Mouse (Mus musculus): ENCODE measurements at regions not wholly inside any gene's neighbourhood (a gene's known extent, or its start where the extent isn't known, plus 50 kb on each side); places are given as distances from the start of the nearest gene placed in this dataset.

- no peak overlapping the region for H3K9ac ChIP-seq (ENCODE audit: low read depth, low read length)
- no peak overlapping the region for H3K27ac ChIP-seq (ENCODE audit: low read length)
- no peaks in the 10 kb centered on the region for H3K27me3 ChIP-seq (replicated peaks; ENCODE audit: control insufficient read depth, insufficient read depth, low read length)
- no peak overlapping the region for H3K4me3 ChIP-seq (ENCODE audit: low read length)
- no peak overlapping the region for H3K4me2 ChIP-seq (ENCODE audit: low read depth, low read length)
- no peak for ATAC-seq
- H3K36me3 ChIP-seq (ENCODE audit: control insufficient read depth, insufficient read depth, low read length): no peaks in the 10 kb centered on the region
- no peaks in the 10 kb centered on the region for H3K9me3 ChIP-seq (ENCODE audit: control insufficient read depth, low read length)
- 90% methylated on average over 4 of the region's 4 CpGs for WGBS
- H3K4me1 ChIP-seq (ENCODE audit: control insufficient read depth, insufficient read depth, low read length): no peaks in the 10 kb centered on the region
Observed at GRCm38 (mm10) chr3:102386091-102386490, 83.6 kb upstream of the Ngf start.

DNA sequence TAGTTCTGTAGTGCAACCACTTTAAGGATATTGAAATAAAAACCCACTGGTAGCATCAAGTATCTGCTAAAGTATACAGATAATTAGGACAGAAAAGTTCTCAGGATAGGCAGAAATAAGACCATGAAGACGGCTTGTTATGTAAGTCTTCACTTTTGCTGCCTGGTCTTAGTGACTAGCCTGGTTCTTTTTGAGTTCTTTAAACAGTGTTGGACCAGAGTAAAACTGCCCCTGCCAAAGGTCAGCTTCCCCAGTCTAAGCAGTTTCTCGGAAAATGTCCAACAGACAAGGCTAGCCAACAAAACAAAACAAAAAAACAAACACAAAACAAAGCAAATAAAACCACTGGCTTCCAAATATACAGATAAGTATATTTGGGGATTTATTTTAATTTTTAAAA lies 85.1 kb upstream of the Ngf start:
- H3K9me3 ChIP-seq (ENCODE audit: control insufficient read depth, low read length): no peaks in the 10 kb centered on the region
- H3K4me2 ChIP-seq (ENCODE audit: low read depth, low read length): no peak overlapping the region
- H3K9ac ChIP-seq (ENCODE audit: low read depth, low read length): no peak overlapping the region
- no peaks in the 10 kb centered on the region for H3K4me1 ChIP-seq (ENCODE audit: control insufficient read depth, insufficient read depth, low read length)
- WGBS: 68% methylated on average over 2 of the region's 2 CpGs
- no peak overlapping the region for H3K4me3 ChIP-seq (ENCODE audit: low read length)
- H3K27ac ChIP-seq (ENCODE audit: low read length): no peak overlapping the region
- no peaks in the 10 kb centered on the region for H3K27me3 ChIP-seq (replicated peaks; ENCODE audit: control insufficient read depth, insufficient read depth, low read length)
- H3K36me3 ChIP-seq (ENCODE audit: control insufficient read depth, insufficient read depth, low read length): no peaks in the 10 kb centered on the region
- ATAC-seq: no peak

DNA sequence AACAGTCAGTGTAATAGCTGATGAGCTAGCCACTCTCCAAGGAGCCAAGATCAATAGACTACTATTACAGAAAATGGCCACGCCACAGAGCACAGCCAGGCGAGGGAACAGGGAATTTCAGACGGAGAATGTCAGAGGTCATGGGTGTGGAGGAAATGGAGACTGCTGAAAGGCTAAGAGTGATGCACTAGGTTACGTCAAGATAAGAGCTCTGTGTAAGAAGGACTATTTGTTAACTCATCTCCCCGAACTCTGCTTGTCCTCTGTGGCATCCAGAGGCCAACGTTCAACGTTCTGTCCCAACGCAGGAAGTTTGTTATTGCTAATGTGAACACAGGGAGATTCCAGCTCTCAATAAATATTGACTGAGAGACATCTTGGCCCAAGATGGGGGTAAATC lies 86.0 kb upstream of the Ngf start:
- 43% methylated on average over 8 of the region's 8 CpGs for WGBS
- H3K9ac ChIP-seq (ENCODE audit: low read depth, low read length): no peak overlapping the region
- H3K4me1 ChIP-seq (ENCODE audit: control insufficient read depth, insufficient read depth, low read length): no peaks in the 10 kb centered on the region
- ATAC-seq: no peak
- H3K4me3 ChIP-seq (ENCODE audit: low read length): no peak overlapping the region
- H3K9me3 ChIP-seq (ENCODE audit: control insufficient read depth, low read length): no peaks in the 10 kb centered on the region
- no peak overlapping the region for H3K27ac ChIP-seq (ENCODE audit: low read length)
- no peaks in the 10 kb centered on the region for H3K36me3 ChIP-seq (ENCODE audit: control insufficient read depth, insufficient read depth, low read length)
- H3K4me2 ChIP-seq (ENCODE audit: low read depth, low read length): no peak overlapping the region
- no peaks in the 10 kb centered on the region for H3K27me3 ChIP-seq (replicated peaks; ENCODE audit: control insufficient read depth, insufficient read depth, low read length)

- no peak overlapping the region for H3K4me3 ChIP-seq (ENCODE audit: low read length)
- no peaks in the 10 kb centered on the region for H3K9me3 ChIP-seq (ENCODE audit: control insufficient read depth, low read length)
- H3K4me1 ChIP-seq (ENCODE audit: control insufficient read depth, insufficient read depth, low read length): no peaks in the 10 kb centered on the region
- H3K36me3 ChIP-seq (ENCODE audit: control insufficient read depth, insufficient read depth, low read length): no peaks in the 10 kb centered on the region
- 91% methylated on average over 10 of the region's 10 CpGs for WGBS
- H3K9ac ChIP-seq (ENCODE audit: low read depth, low read length): no peak overlapping the region
- no peak overlapping the region for H3K4me2 ChIP-seq (ENCODE audit: low read depth, low read length)
- no peaks in the 10 kb centered on the region for H3K27me3 ChIP-seq (replicated peaks; ENCODE audit: control insufficient read depth, insufficient read depth, low read length)
- ATAC-seq: no peak
- H3K27ac ChIP-seq (ENCODE audit: low read length): no peak overlapping the region
Observed at GRCm38 (mm10) chr3:102381683-102382082, 88.0 kb upstream of the Ngf start.

- Histone ChIP-seq H3K27me3 (replicated peaks; ENCODE audit: control insufficient read depth, insufficient read depth, low read length) (no peaks in the 10 kb centered on the region), H3K4me3 (ENCODE audit: low read length) (no peak overlapping the region), H3K9ac (ENCODE audit: low read depth, low read length) (no peak overlapping the region), H3K4me2 (ENCODE audit: low read depth, low read length) (no peak overlapping the region), H3K4me1 (ENCODE audit: control insufficient read depth, insufficient read depth, low read length) (no peaks in the 10 kb centered on the region), H3K9me3 (ENCODE audit: control insufficient read depth, low read length) (no peaks in the 10 kb centered on the region), H3K27ac (ENCODE audit: low read length) (no peak overlapping the region), H3K36me3 (ENCODE audit: control insufficient read depth, insufficient read depth, low read length) (no peaks in the 10 kb centered on the region)
- WGBS: 87% methylated on average over 5 of the region's 5 CpGs
- no peak for ATAC-seq
Observed at GRCm38 (mm10) chr3:102374381-102375060, 95.2 kb upstream of the Ngf start.

- Histone ChIP-seq H3K27me3 (replicated peaks; ENCODE audit: control insufficient read depth, insufficient read depth, low read length) (no peaks in the 10 kb centered on the region), H3K4me3 (ENCODE audit: low read length) (no peak overlapping the region), H3K27ac (ENCODE audit: low read length) (no peak overlapping the region), H3K4me1 (ENCODE audit: control insufficient read depth, insufficient read depth, low read length) (no peaks in the 10 kb centered on the region), H3K9ac (ENCODE audit: low read depth, low read length) (no peak overlapping the region), H3K9me3 (ENCODE audit: control insufficient read depth, low read length) (no peaks in the 10 kb centered on the region), H3K36me3 (ENCODE audit: control insufficient read depth, insufficient read depth, low read length) (no peaks in the 10 kb centered on the region), H3K4me2 (ENCODE audit: low read depth, low read length) (no peak overlapping the region)
- no peak for ATAC-seq
- WGBS: 75% methylated on average over 8 of the region's 8 CpGs
Observed at GRCm38 (mm10) chr3:102372205-102372899, 97.4 kb upstream of the Ngf start.

DNA sequence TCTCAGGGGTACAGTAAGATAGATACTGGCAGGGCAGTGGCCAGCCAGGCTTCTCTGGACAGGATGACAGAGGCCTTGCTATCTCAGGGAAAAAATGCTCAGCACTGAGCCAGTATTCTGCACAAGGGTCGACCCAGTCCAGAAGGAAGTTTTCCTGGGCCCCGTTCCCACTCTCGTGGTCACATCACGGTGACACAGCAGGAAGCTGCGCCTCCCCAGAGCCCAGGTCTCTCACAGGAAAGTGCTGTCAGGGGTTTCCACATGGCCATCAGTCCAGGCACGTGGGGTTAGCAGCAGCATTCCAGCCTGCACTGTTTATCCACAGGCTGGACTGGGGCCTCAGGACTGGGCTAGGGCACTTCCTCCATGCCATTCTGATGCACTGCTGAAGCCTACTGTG lies 103.5 kb upstream of the Ngf start:
- Histone ChIP-seq H3K27ac (ENCODE audit: low read length) (no peak overlapping the region), H3K9me3 (ENCODE audit: control insufficient read depth, low read length) (no peaks in the 10 kb centered on the region)
- ATAC-seq: no peak

DNA sequence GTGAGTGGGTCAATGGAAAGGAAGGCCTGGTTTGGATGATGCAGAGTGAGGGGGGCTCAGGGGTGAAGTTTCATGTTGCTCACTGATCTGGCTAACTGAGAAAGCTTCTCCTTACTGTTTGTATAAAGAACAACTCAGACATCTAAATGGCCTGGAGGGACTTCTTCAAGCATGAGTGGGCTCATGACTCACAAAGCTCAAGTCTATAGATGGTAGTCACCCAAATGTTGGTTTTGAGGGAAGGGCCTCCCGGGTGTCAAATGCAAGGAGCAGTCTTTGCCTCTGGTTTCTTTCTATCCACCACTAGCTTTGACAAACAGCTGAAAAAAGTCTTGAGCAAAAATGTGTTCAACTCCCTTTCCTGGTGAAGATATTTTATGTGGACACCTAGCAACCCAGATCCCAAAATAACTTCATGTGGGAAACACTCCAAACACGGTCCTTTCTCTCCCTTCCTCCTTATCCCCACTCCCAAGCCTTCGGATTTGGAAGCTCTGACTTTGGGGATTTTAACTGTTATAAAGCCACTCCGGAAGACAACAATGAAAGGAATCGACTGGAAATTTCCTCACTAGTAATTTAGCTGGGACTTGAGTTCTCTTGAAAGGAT lies 105.3 kb upstream of the Ngf start:
- no peaks in the 10 kb centered on the region for H3K27me3 ChIP-seq (replicated peaks; ENCODE audit: control insufficient read depth, insufficient read depth, low read length)
- H3K27ac ChIP-seq (ENCODE audit: low read length): no peak overlapping the region
- no peak overlapping the region for H3K9ac ChIP-seq (ENCODE audit: low read depth, low read length)
- H3K4me1 ChIP-seq (ENCODE audit: control insufficient read depth, insufficient read depth, low read length): no peaks in the 10 kb centered on the region
- no peaks in the 10 kb centered on the region for H3K36me3 ChIP-seq (ENCODE audit: control insufficient read depth, insufficient read depth, low read length)
- H3K4me3 ChIP-seq (ENCODE audit: low read length): no peak overlapping the region
- no peaks in the 10 kb centered on the region for H3K9me3 ChIP-seq (ENCODE audit: control insufficient read depth, low read length)
- no peak for ATAC-seq
- WGBS: 78% methylated on average over 5 of the region's 5 CpGs
- H3K4me2 ChIP-seq (ENCODE audit: low read depth, low read length): no peak overlapping the region

More for the DNA sequence above, 103.5 kb upstream of the Ngf start:
- Histone ChIP-seq H3K4me2 (ENCODE audit: low read depth, low read length) (no peak overlapping the region), H3K4me1 (ENCODE audit: control insufficient read depth, insufficient read depth, low read length) (no peaks in the 10 kb centered on the region), H3K9ac (ENCODE audit: low read depth, low read length) (no peak overlapping the region), H3K4me3 (ENCODE audit: low read length) (no peak overlapping the region), H3K27me3 (replicated peaks; ENCODE audit: control insufficient read depth, insufficient read depth, low read length) (no peaks in the 10 kb centered on the region), H3K36me3 (ENCODE audit: control insufficient read depth, insufficient read depth, low read length) (no peaks in the 10 kb centered on the region)
- WGBS: 55% methylated on average over 6 of the region's 6 CpGs

- no peak overlapping the region for H3K4me3 ChIP-seq (ENCODE audit: low read length)
- H3K27ac ChIP-seq (ENCODE audit: low read length): no peak overlapping the region
- no peaks in the 10 kb centered on the region for H3K4me1 ChIP-seq (ENCODE audit: control insufficient read depth, insufficient read depth, low read length)
- no peaks in the 10 kb centered on the region for H3K36me3 ChIP-seq (ENCODE audit: control insufficient read depth, insufficient read depth, low read length)
- 53% methylated on average over 9 of the region's 9 CpGs for WGBS
- no peak overlapping the region for H3K9ac ChIP-seq (ENCODE audit: low read depth, low read length)
- no peaks in the 10 kb centered on the region for H3K9me3 ChIP-seq (ENCODE audit: control insufficient read depth, low read length)
- H3K27me3 ChIP-seq (replicated peaks; ENCODE audit: control insufficient read depth, insufficient read depth, low read length): no peaks in the 10 kb centered on the region
- H3K4me2 ChIP-seq (ENCODE audit: low read depth, low read length): no peak overlapping the region
- ATAC-seq: no peak
Observed at GRCm38 (mm10) chr3:102360732-102361280, 108.9 kb upstream of the Ngf start.

Measured in intestine, embryonic 16.5 days (tissue).